Comparison of ENCODE assay signal across 8 mouse cellular contexts in genomic region chr15:11994921-11995814, GRCm38 (mm10). TPM values are rescaled to one million over a fixed set of nuclear protein-coding genes. Genes with fewer than 3 reads are reported as not detected.
DNase-seq lines count a peak whose midpoint lies in the region; ATAC-seq and TF ChIP-seq lines count a peak whose summit lies in the region.

No protein-coding gene starts in this region.

- no peak for TF ChIP-seq POLR2A in liver, adult 2 months (IDR thresholded peaks at IDR 0.05; ENCODE audit: extremely low read depth, insufficient read depth, low read length)
- TF ChIP-seq POLR2A in testis, adult 2 months (IDR thresholded peaks at IDR 0.05; ENCODE audit: control insufficient read depth, low read depth, low read length) = no peak

- no peaks in the 10 kb centered on the region for H3K9me3 ChIP-seq in forebrain, embryonic 16.5 days (ENCODE audit: control insufficient read depth, low read length)
- no peaks in the 10 kb centered on the region for H3K9me3 ChIP-seq in hindbrain, embryonic 12.5 days (replicated peaks)

- TF ChIP-seq CTCF in layer of hippocampus, adult 2 months (conservative IDR thresholded peaks at IDR 0.05) = no peak
- TF ChIP-seq CTCF in liver, adult 2 months (IDR thresholded peaks at IDR 0.05; ENCODE audit: low read depth, low read length) = no peak
- TF ChIP-seq CTCF in testis, adult 2 months (IDR thresholded peaks at IDR 0.05; ENCODE audit: control insufficient read depth, insufficient read depth, insufficient replicate concordance, low read depth, low read length) = no peak

- H3K79me2 ChIP-seq in liver, adult 2 months (ENCODE audit: control insufficient read depth, insufficient read depth, low read length) = peaks cover 9% of the 10 kb centered on the region

- peak; percentile 76 for ATAC-seq in forebrain, embryonic 16.5 days
- peak; percentile 89 for ATAC-seq in hindbrain, embryonic 12.5 days (ENCODE audit: low FRiP score)
- peak; percentile 38; the same call in 1 of the 2 replicates for ATAC-seq in monocyte, adult 5-6 weeks (replicated peaks; ENCODE audit: insufficient number of reproducible peaks, low FRiP score, low TSS enrichment, poor library complexity, severe bottlenecking)

- H3K4me2 ChIP-seq in forebrain, embryonic 16.5 days (ENCODE audit: low read length) = peak overlapping the region; percentile 82
- H3K4me2 ChIP-seq in hindbrain, embryonic 12.5 days (replicated peaks) = peak overlapping the region; percentile 84

- no peaks in the 10 kb centered on the region for H3K27me3 ChIP-seq in forebrain, embryonic 16.5 days (replicated peaks; ENCODE audit: control insufficient read depth, insufficient read depth, low read length)
- H3K27me3 ChIP-seq in hindbrain, embryonic 12.5 days = no peaks in the 10 kb centered on the region
- H3K27me3 ChIP-seq in liver, adult 2 months (ENCODE audit: control insufficient read depth, insufficient read depth, low read length) = no peaks in the 10 kb centered on the region
- H3K27me3 ChIP-seq in testis, adult 2 months (ENCODE audit: control insufficient read depth, insufficient read depth, low read length) = no peaks in the 10 kb centered on the region

- DNase-seq in layer of hippocampus, adult 2 months (ENCODE audit: low spot score in 2 of 2) = peak in 1 of 2 experiments; percentile 54
- DNase-seq in layer of hippocampus, postnatal 14 days (ENCODE audit: low spot score in 2 of 2) = no peak
- peak; percentile 46 for DNase-seq in c-Kit-positive CD71-positive TER-119-positive erythroid progenitor cells, embryonic 14.5 days (ENCODE audit: low spot score)
- peak; percentile 57 for DNase-seq in liver, adult 2 months (ENCODE audit: extremely low read depth, low read depth, low spot score)

- H3K36me3 ChIP-seq in forebrain, embryonic 16.5 days (ENCODE audit: control insufficient read depth, insufficient read depth) = peaks cover 14% of the 10 kb centered on the region
- peaks cover 20% of the 10 kb centered on the region for H3K36me3 ChIP-seq in hindbrain, embryonic 12.5 days
- peaks cover 21% of the 10 kb centered on the region for H3K36me3 ChIP-seq in liver, adult 2 months (ENCODE audit: control insufficient read depth, insufficient read depth, low read length)
- peaks cover 4% of the 10 kb centered on the region for H3K36me3 ChIP-seq in testis, adult 2 months (ENCODE audit: control insufficient read depth, insufficient read depth, low read length)

- H3K9ac ChIP-seq in forebrain, embryonic 16.5 days (replicated peaks; ENCODE audit: low read depth, low read length) = peak overlapping the region; percentile 93
- H3K9ac ChIP-seq in hindbrain, embryonic 12.5 days = peak overlapping the region; percentile 97
- H3K9ac ChIP-seq in liver, adult 2 months (ENCODE audit: low read depth, low read length) = peak overlapping the region; percentile 98

- peaks cover 18% of the 10 kb centered on the region for H3K4me1 ChIP-seq in forebrain, embryonic 16.5 days (replicated peaks; ENCODE audit: control insufficient read depth, insufficient read depth, low read length)
- H3K4me1 ChIP-seq in hindbrain, embryonic 12.5 days = peaks cover 24% of the 10 kb centered on the region
- H3K4me1 ChIP-seq in liver, adult 2 months (ENCODE audit: control insufficient read depth, insufficient read depth, low read length) = peaks cover 3% of the 10 kb centered on the region; the same call in 1 of the 2 replicates
- peaks cover 2% of the 10 kb centered on the region for H3K4me1 ChIP-seq in testis, adult 2 months (ENCODE audit: control insufficient read depth, insufficient read depth, low read length)

- H3K4me3 ChIP-seq in layer of hippocampus, adult 2 months = peak overlapping the region; percentile 99
- peak overlapping the region; percentile 95 for H3K4me3 ChIP-seq in forebrain, embryonic 16.5 days (replicated peaks; ENCODE audit: low read length)
- peak overlapping the region; percentile 98 for H3K4me3 ChIP-seq in hindbrain, embryonic 12.5 days
- H3K4me3 ChIP-seq in liver, adult 2 months (ENCODE audit: insufficient read depth, low read depth, low read length) = peak overlapping the region; percentile 89
- H3K4me3 ChIP-seq in testis, adult 2 months (ENCODE audit: control insufficient read depth, low read depth, low read length) = peak overlapping the region; percentile 86

- H3K27ac ChIP-seq in layer of hippocampus, adult 2 months = peak overlapping the region; percentile 91
- H3K27ac ChIP-seq in forebrain, embryonic 16.5 days (ENCODE audit: low read length) = peak overlapping the region; percentile 83
- peak overlapping the region; percentile 87 for H3K27ac ChIP-seq in hindbrain, embryonic 12.5 days
- H3K27ac ChIP-seq in liver, adult 2 months (replicated peaks; ENCODE audit: insufficient read depth, low read depth, low read length) = peak overlapping the region; percentile 78
- H3K27ac ChIP-seq in testis, adult 2 months (ENCODE audit: control insufficient read depth, insufficient read depth, low read depth, low read length) = peak overlapping the region; percentile 82

- 1% methylated on average over 56 of the region's 71 CpGs for WGBS in forebrain, embryonic 16.5 days
- under 1% methylated on average over 63 of the region's 71 CpGs for WGBS in hindbrain, embryonic 12.5 days
- WGBS in liver, adult 2 months = under 1% methylated on average over 68 of the region's 71 CpGs

RNA-seq across cellular contexts. Expression of gene Sub1, which starts 1.6 kb away (rescaled TPM):
- 100 to 1,000 TPM; 303 to 321 TPM for total RNA-seq in layer of hippocampus, adult 2 months (2021)
- 100 to 1,000 TPM; 295 to 298 TPM for total RNA-seq in layer of hippocampus, postnatal 14 days (2021)
- polyA plus RNA-seq in forebrain, embryonic 16.5 days (2015; fragmentation: Nextera tagmentation; extraction: Ambion mirVana) = 463 and 464 TPM in 2 replicates
- 659 and 677 TPM in 2 replicates for polyA plus RNA-seq in hindbrain, embryonic 12.5 days (2016; fragmentation: Nextera tagmentation; extraction: Ambion mirVana)
- 37.6 and 63.4 TPM in 2 replicates for total RNA-seq in liver, adult 2 months (2014; rRNA removed)
- 2.4 and 2.8 TPM in 2 replicates for polyA plus RNA-seq in liver, adult 2 months (2012; rRNA removed)
- total RNA-seq in monocyte, adult 5-6 weeks (2017) = 663 to 950 TPM (median 750 TPM) in 3 replicates
- 21.7 and 26.3 TPM in 2 replicates for polyA plus RNA-seq in testis, adult 2 months (2012; rRNA removed)

Comparison
In these comparisons a context has a peak if more than half of its experiments do, and no peak if none do; other contexts are left out.
1. DNase-seq: peak in c-Kit-positive CD71-positive TER-119-positive erythroid progenitor cells, embryonic 14.5 days (single experiment) and liver, adult 2 months (single experiment); none in layer of hippocampus, postnatal 14 days (0 of 2).
2. ATAC-seq: peak in every context shown above with its lines; median percentile 89 in hindbrain, embryonic 12.5 days; 76 in forebrain, embryonic 16.5 days; 38 in monocyte, adult 5-6 weeks.
3. Peak in every context shown above with its lines, with median percentiles within 50 percentile points of each other: H3K27ac ChIP-seq, H3K4me3 ChIP-seq and H3K9ac ChIP-seq.